Mouse (Mus musculus) liver, embryonic 14.5 days (tissue): ENCODE results near the gene Usp45. TPM values are rescaled to one million over a fixed set of nuclear protein-coding genes. Genes with fewer than 3 reads are reported as not detected.

Experiments used
- ATAC-seq: fragments of 200-750 bp; cut with Nextera tagmentation; 2 replicates; pipeline ENCODE4 v1.8.0; 2017; ENCODE audit warnings: moderate number of reproducible peaks, mild to moderate bottlenecking, moderate library complexity; ENCODE audit not compliant: insufficient read depth
- DNase-seq, 3 experiments: peaks; one replicate each; pipeline ENCODE4 v3.0.0-alpha.2; 2012 to 2013; ENCODE audit warnings: low read depth in 3 of 3, low spot score in 3 of 3
- H3K27ac ChIP-seq: fragments of 300-500 bp; sonication (generic); 2 replicates; pipeline ENCODE4 v1.5.1; 2014; ENCODE audit warnings: moderate library complexity, mild to moderate bottlenecking, control low read depth, inconsistent platforms
- H3K27me3 ChIP-seq: fragments of 300-500 bp; sonication (generic); 2 replicates; pipeline ENCODE4 v1.6.1; 2014; ENCODE audit warnings: mild to moderate bottlenecking, low read length, moderate library complexity; ENCODE audit not compliant: control insufficient read depth, insufficient read depth
- H3K36me3 ChIP-seq: fragments of 300-500 bp; sonication (generic); replicated peaks from 2 replicates; pipeline ENCODE4 v1.6.1; 2014; ENCODE audit warnings: low read depth; ENCODE audit not compliant: control insufficient read depth, insufficient read depth
- H3K4me1 ChIP-seq, 2 experiments: fragments of 200-500 bp in 1 of 2; fragments of 300-500 bp in 1 of 2; sonication (generic) in 1 of 2; replicated peaks; 2 replicates each; pipeline ENCODE4 v1.6.1; 2012 to 2014; ENCODE audit warnings: antibody characterized with exemption in 1 of 2, inconsistent platforms in 1 of 2, low read length in 1 of 2; ENCODE audit not compliant: control insufficient read depth in 2 of 2, insufficient read depth in 2 of 2
- H3K4me2 ChIP-seq: fragments of 300-500 bp; sonication (generic); 2 replicates; pipeline ENCODE4 v1.6.1; 2014; ENCODE audit warnings: low read depth, mild to moderate bottlenecking, control low read depth, moderate library complexity
- H3K4me3 ChIP-seq, 2 experiments: fragments of 200-500 bp in 1 of 2; fragments of 300-500 bp in 1 of 2; sonication (generic) in 1 of 2; 2 replicates each; pipeline ENCODE4 v1.5.1; 2012 to 2014; ENCODE audit warnings: low read depth in 2 of 2, low read length in 2 of 2, mild to moderate bottlenecking in 2 of 2, control low read depth in 1 of 2, inconsistent platforms in 1 of 2, moderate library complexity in 1 of 2; ENCODE audit not compliant: insufficient read depth in 1 of 2
- H3K9ac ChIP-seq: fragments of 300-500 bp; sonication (generic); replicated peaks from 2 replicates; pipeline ENCODE4 v1.6.1; 2014; ENCODE audit warnings: mild to moderate bottlenecking, control low read depth, moderate library complexity
- H3K9me3 ChIP-seq: fragments of 300-500 bp; sonication (generic); 2 replicates; pipeline ENCODE4 v1.6.1; 2016; ENCODE audit warnings: low read length, mixed read lengths; ENCODE audit not compliant: control insufficient read depth
- CTCF ChIP-seq: IDR thresholded peaks from 2 replicates; pipeline ENCODE4 v1.5.1; 2016; ENCODE audit warnings: antibody characterized with exemption, low read depth, control low read depth
- EP300 ChIP-seq: IDR thresholded peaks from 2 replicates; pipeline ENCODE4 v1.6.1; 2016; ENCODE audit warnings: antibody characterized with exemption, low read depth
- WGBS: fragments of 180-500 bp; shearing (Covaris S2); extraction: QIAGEN DNeasy Blood & Tissue Kit; methylation state at CpG from one replicate; pipeline ENCODE4 v1.1.7; 2014; ENCODE audit not compliant: insufficient replicate concordance; 5-methylcytosine and 5-hydroxymethylcytosine counted together
- polyA plus RNA-seq, 2 experiments: library from polyadenylated mRNA; depleted of rRNA in 1 of 2; stranded (reverse) in 1 of 2; unstranded in 1 of 2; fragments of >200 nt; fragmentation: Nextera tagmentation in 1 of 2; extraction: Ambion mirVana in 1 of 2; gene quantifications; 2 replicates each; pipeline versions ENCODE4 v1.2.1 to v1.2.3; 2012 to 2014

The Usp45 gene
- polyA plus RNA-seq, 2 experiments, result 9.8 to 15.1 TPM

GRCm38 (mm10) chr4:21807204-21807603 lies 40.2 kb downstream of the Usp45 start:
- Histone ChIP-seq H3K27me3 (no peaks in the 10 kb centered on the region), H3K36me3 (peaks cover 62% of the 10 kb centered on the region), H3K9me3 (no peaks in the 10 kb centered on the region), H3K9ac (no peak overlapping the region), H3K27ac (no peak overlapping the region), H3K4me3 (no peak overlapping the region), H3K4me2 (no peak overlapping the region), H3K4me1 (no peaks in the 10 kb centered on the region)
- no peak for DNase-seq
- TF ChIP-seq CTCF (no peak), EP300 (no peak)
- no peak for ATAC-seq
- WGBS, result 90% methylated on average over 5 of the region's 5 CpGs

DNA sequence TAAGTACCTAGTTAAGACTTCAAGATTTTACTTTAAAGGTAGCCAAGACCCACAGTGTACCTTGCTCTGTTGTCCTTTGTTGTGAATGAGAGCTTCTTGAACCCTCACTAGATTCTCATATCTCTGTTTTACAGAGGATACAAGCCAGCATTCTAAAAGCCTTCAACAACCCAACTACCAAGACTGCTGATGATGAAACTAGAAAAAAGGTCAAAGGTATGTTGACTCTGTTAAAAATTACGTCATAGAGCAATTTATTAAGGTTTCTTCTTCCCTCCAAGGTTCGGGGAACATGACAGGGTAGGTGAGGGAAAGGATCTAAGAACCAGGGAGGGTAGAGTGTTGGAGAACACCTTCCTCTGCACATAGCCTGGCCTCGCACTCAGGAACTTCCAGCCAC lies 43.7 kb downstream of the Usp45 start:
- WGBS, result 79% methylated on average over 3 of the region's 3 CpGs
- Histone ChIP-seq H3K9ac (no peak overlapping the region), H3K27me3 (no peaks in the 10 kb centered on the region), H3K27ac (no peak overlapping the region), H3K36me3 (peaks cover 48% of the 10 kb centered on the region), H3K4me1 (no peaks in the 10 kb centered on the region), H3K4me3 (no peak overlapping the region), H3K4me2 (no peak overlapping the region), H3K9me3 (no peaks in the 10 kb centered on the region)
- no peak for TF ChIP-seq CTCF
- TF ChIP-seq EP300, result no peak
- ATAC-seq, result no peak
- DNase-seq, result no peak

GRCm38 (mm10) chr4:21812635-21813034 lies 45.7 kb downstream of the Usp45 start:
- H3K27ac ChIP-seq, result no peak overlapping the region
- no peaks in the 10 kb centered on the region for H3K27me3 ChIP-seq
- DNase-seq, result no peak
- no peak overlapping the region for H3K4me3 ChIP-seq
- H3K9me3 ChIP-seq, result no peaks in the 10 kb centered on the region
- H3K4me2 ChIP-seq, result no peak overlapping the region
- H3K36me3 ChIP-seq, result peaks cover 45% of the 10 kb centered on the region
- no peak for ATAC-seq
- H3K9ac ChIP-seq, result no peak overlapping the region
- WGBS, result 93% methylated on average over 6 of the region's 6 CpGs
- no peak for TF ChIP-seq CTCF
- TF ChIP-seq EP300, result no peak
- no peaks in the 10 kb centered on the region for H3K4me1 ChIP-seq

GRCm38 (mm10) chr4:21814029-21814428 lies 47.1 kb downstream of the Usp45 start:
- no peak overlapping the region for H3K4me3 ChIP-seq
- ATAC-seq (0 out of 2 replicates have a peak, but pooled peaks have one; percentile 35), DNase-seq (peak; percentile 27 to 51 (median 40))
- 40% methylated on average over 2 of the region's 2 CpGs for WGBS
- no peaks in the 10 kb centered on the region for H3K9me3 ChIP-seq
- no peaks in the 10 kb centered on the region for H3K27me3 ChIP-seq
- no peak for TF ChIP-seq EP300
- TF ChIP-seq CTCF, result peak; percentile 89
- no peaks in the 10 kb centered on the region for H3K4me1 ChIP-seq
- no peak overlapping the region for H3K4me2 ChIP-seq
- H3K36me3 ChIP-seq, result peaks cover 48% of the 10 kb centered on the region
- no peak overlapping the region for H3K9ac ChIP-seq
- H3K27ac ChIP-seq, result no peak overlapping the region

DNA sequence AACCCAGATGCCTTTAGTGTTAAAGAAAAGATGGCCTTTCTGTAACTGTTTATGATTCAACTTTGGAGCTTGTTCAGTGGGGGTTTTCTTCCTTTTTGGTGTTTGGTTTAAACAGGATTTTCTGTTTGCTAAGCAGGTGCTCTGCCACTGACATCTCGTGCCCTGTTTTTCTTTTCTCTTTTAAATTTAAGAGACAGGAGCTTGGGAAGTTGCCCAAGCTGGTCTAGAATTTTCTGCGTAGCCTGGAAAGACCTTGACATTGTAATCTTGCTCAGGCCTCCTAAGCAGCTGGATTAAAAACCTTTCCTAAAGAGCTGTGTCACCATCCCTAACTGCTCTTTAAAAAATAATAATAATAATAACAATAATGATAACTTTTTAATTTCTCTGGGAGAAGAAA lies 59.7 kb downstream of the Usp45 start:
- H3K36me3 ChIP-seq, result peaks cover 27% of the 10 kb centered on the region
- H3K27me3 ChIP-seq, result no peaks in the 10 kb centered on the region
- H3K9me3 ChIP-seq, result no peaks in the 10 kb centered on the region
- no peak for ATAC-seq
- no peak for TF ChIP-seq CTCF
- no peak for TF ChIP-seq EP300
- WGBS, result 86% methylated on average over 2 of the region's 2 CpGs
- no peak overlapping the region for H3K9ac ChIP-seq
- DNase-seq, result no peak
- H3K4me2 ChIP-seq, result no peak overlapping the region
- no peak overlapping the region for H3K27ac ChIP-seq
- no peaks in the 10 kb centered on the region for H3K4me1 ChIP-seq
- H3K4me3 ChIP-seq, result no peak overlapping the region
